Mouse (Mus musculus) kidney, embryonic 15.5 days (tissue): ENCODE data around the gene Nemf. TPM values are rescaled to one million over a fixed set of nuclear protein-coding genes. Genes with fewer than 3 reads are reported as not detected.
"Not testable (repeated sequence)": the region's sequence is repeated elsewhere in the genome, so short reads cannot be mapped to it uniquely, and the experiment has no call there.

ENCODE experiments used
- ATAC-seq: fragments of 200-750 bp; cut with Nextera tagmentation; replicated peaks from 2 replicates; pipeline ENCODE4 v1.8.0; 2017; ENCODE audit warnings: moderate TSS enrichment; ENCODE audit not compliant: low FRiP score
- H3K27ac ChIP-seq: fragments of 300-500 bp; sonication (generic); 2 replicates; pipeline ENCODE4 v1.5.1; 2015; ENCODE audit warnings: mild to moderate bottlenecking, inconsistent platforms
- H3K27me3 ChIP-seq: fragments of 300-500 bp; sonication (generic); 2 replicates; pipeline ENCODE4 v1.6.1; 2015; ENCODE audit warnings: inconsistent platforms
- H3K36me3 ChIP-seq: fragments of 300-500 bp; sonication (generic); 2 replicates; pipeline ENCODE4 v1.6.1; 2015; ENCODE audit warnings: inconsistent platforms
- H3K4me1 ChIP-seq: fragments of 300-500 bp; sonication (generic); 2 replicates; pipeline ENCODE4 v1.6.1; 2015; ENCODE audit warnings: inconsistent platforms
- H3K4me2 ChIP-seq: fragments of 300-500 bp; sonication (generic); 2 replicates; pipeline ENCODE4 v1.6.1; 2015; ENCODE audit warnings: moderate library complexity, mild to moderate bottlenecking, inconsistent platforms
- H3K4me3 ChIP-seq: fragments of 300-500 bp; sonication (generic); replicated peaks from 2 replicates; pipeline ENCODE4 v1.5.1; 2015; ENCODE audit warnings: mild to moderate bottlenecking, inconsistent platforms
- H3K9ac ChIP-seq: fragments of 300-500 bp; sonication (generic); 2 replicates; pipeline ENCODE4 v1.6.1; 2015; ENCODE audit warnings: mild to moderate bottlenecking, inconsistent platforms
- H3K9me3 ChIP-seq: fragments of 300-500 bp; sonication (generic); replicated peaks from 2 replicates; pipeline ENCODE4 v1.6.1; 2016; ENCODE audit warnings: inconsistent platforms
- WGBS: fragments of 180-500 bp; shearing (Covaris S2); methylation state at CpG from one replicate; pipeline ENCODE4 v1.1.7; 2015; ENCODE audit warnings: mixed read lengths; 5-methylcytosine and 5-hydroxymethylcytosine counted together
- polyA plus RNA-seq: library from polyadenylated mRNA; unstranded; fragments of >200 nt; fragmentation: Nextera tagmentation; extraction: Ambion mirVana; gene quantifications from 2 replicates; pipeline ENCODE4 v1.2.1, GENCODE M21; 2015

The Nemf gene
- polyA plus RNA-seq, 1 experiment from 2014 or later = 91.6 TPM

DNA sequence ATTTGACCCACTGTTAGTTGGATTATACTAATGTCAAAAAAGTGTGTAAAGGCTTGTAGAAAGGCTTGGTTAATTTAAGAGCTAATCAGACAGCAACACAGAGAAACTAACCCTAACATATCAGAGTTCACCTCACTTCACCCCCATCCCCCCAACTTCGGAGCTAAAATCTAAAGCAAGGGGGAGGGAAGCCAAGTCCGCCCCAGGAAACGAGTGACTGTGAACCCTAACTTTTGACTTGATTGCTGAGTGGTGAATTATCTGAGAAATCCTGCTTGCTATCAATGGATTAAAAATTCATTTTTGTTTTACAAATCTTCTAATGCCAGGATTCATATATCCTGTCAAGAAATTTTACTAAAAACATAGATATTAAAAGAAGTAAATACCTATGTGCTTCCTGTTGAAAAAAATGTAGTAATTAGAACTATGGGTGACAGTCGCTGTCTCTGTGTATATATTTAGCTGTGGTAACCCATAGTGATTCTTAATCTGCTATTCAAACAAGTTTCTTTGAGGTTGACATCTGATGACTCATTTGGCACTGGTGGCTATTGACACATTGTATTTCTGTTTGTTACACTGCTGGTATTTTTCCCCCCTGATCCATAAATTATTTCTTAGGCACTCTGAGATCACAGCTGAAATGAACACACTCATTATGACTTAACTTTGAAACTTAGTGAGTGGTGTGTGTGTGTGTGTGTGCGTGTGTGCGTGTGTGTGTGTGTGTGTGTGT lies 28.7 kb upstream of the Nemf start:
- WGBS = 78% methylated on average over 6 of the region's 6 CpGs

DNA sequence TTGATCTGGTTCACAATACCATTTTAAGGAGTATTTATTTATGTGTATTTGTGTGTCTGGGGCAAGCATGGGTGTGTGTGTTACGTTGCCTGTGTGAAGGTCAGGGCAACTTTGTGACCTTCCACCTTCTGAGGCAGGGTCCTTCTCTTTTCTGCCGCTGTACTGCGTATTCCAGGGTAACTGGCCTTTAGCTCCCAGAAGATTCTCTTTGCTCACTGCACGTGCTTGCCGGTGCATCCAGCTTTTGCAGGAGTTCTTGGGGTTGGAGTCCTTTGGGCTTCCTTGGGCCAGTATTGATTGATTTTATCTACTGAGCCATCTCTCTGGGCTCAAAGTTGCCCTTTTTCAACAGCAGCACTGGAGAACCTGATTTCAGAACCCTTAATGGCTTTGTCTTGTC lies 27.6 kb upstream of the Nemf start:
- 81% methylated on average over 5 of the region's 5 CpGs for WGBS
- no peak overlapping the region for H3K4me3 ChIP-seq

More for the DNA sequence above, 28.7 kb upstream of the Nemf start:
- Histone ChIP-seq H3K9ac (no peak overlapping the region), H3K36me3 (no peaks in the 10 kb centered on the region; the same call in 1 of the 2 replicates), H3K4me1 (0 out of 2 replicates have a peak, but pooled peaks cover 7% of the 10 kb centered on the region), H3K4me2 (no peak overlapping the region), H3K9me3 (no peaks in the 10 kb centered on the region), H3K27ac (no peak overlapping the region), H3K4me3 (no peak overlapping the region), H3K27me3 (no peaks in the 10 kb centered on the region)
- ATAC-seq = no peak

DNA sequence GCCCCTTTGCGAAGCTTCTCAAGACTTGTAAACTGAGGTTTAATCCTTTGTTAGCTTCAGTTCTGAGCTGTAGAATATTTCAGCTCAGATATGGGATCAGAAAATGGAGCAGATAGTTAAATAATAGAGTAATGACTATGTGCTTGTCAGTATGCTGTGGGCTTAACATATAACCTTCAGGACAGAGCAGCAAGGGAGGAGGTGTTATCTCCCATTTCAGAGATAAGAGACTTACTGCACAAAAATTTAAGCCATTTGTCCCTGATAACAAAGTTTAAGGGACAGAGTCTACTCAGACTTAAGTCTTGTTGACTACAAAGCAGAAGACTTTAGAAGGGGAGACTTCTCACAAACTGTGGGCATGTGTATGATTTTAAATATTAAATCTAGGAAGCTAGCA lies 25.9 kb upstream of the Nemf start:
- H3K36me3 ChIP-seq = peaks cover 5% of the 10 kb centered on the region; the same call in 1 of the 2 replicates
- no peak overlapping the region for H3K4me2 ChIP-seq
- no peak overlapping the region for H3K9ac ChIP-seq
- 94% methylated on average over 1 of the region's 1 CpGs for WGBS
- H3K4me1 ChIP-seq = 0 out of 2 replicates have a peak, but pooled peaks cover 4% of the 10 kb centered on the region
- H3K27me3 ChIP-seq = no peaks in the 10 kb centered on the region
- no peak for ATAC-seq
- H3K27ac ChIP-seq = no peak overlapping the region
- no peaks in the 10 kb centered on the region for H3K9me3 ChIP-seq
- H3K4me3 ChIP-seq = no peak overlapping the region

More for the DNA sequence above, 27.6 kb upstream of the Nemf start:
- no peaks in the 10 kb centered on the region; the same call in 1 of the 2 replicates for H3K36me3 ChIP-seq
- H3K9me3 ChIP-seq = no peaks in the 10 kb centered on the region
- H3K27me3 ChIP-seq = no peaks in the 10 kb centered on the region
- H3K4me2 ChIP-seq = no peak overlapping the region
- H3K27ac ChIP-seq = no peak overlapping the region
- ATAC-seq = no peak
- no peak overlapping the region for H3K9ac ChIP-seq
- H3K4me1 ChIP-seq = 0 out of 2 replicates have a peak, but pooled peaks cover 3% of the 10 kb centered on the region

DNA sequence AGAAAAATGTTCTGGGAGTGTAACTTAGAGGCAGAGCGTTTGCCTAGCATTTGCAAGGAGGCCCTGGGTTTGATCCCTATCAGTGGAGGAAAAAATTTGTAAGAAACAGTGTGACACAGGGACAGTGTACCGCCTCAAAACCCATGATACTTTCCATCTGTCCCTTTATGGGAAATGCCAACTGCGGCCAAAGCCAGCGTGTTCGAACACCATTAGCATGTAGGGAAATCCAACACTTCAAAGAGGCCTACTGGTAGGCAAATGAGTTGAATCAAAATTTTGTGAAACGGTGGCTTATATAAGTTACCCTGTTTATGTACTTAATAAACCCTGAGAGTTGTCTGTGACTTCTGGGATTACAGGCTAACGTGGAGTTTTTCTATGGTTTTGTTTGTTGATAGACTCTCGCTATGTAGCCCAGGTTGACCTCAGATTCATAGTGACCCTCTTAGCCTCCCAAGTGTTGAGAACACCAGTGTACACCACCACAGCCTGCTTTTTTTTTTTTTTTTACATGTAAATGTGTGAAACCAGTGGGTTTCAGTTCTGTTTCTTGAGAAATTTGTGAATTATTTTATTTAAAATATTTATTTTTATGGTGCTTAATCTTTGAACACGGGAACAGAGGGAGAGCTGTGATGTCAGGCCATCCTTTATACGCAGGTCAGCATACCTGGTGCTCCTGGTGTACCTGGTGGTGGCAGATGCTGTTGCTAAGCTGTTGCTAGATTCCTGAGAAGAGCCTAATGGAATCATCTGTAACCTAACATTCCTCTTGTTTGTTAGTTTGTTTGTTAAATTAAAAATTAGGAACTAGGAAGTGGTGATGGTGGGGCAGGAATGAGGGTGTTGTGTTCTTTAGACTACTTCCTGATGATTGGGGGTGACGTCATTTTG lies 21.8 kb upstream of the Nemf start:
- peaks cover 17% of the 10 kb centered on the region for H3K4me1 ChIP-seq
- 87% methylated on average over 11 of the region's 11 CpGs for WGBS
- ATAC-seq = no peak
- H3K9me3 ChIP-seq = no peaks in the 10 kb centered on the region
- H3K36me3 ChIP-seq = peaks cover 9% of the 10 kb centered on the region
- H3K27me3 ChIP-seq = no peaks in the 10 kb centered on the region
- no peak overlapping the region for H3K9ac ChIP-seq
- no peak overlapping the region for H3K4me3 ChIP-seq
- H3K27ac ChIP-seq = 0 out of 2 replicates have a peak overlapping the region, but pooled peaks have one; percentile 20
- no peak overlapping the region for H3K4me2 ChIP-seq

DNA sequence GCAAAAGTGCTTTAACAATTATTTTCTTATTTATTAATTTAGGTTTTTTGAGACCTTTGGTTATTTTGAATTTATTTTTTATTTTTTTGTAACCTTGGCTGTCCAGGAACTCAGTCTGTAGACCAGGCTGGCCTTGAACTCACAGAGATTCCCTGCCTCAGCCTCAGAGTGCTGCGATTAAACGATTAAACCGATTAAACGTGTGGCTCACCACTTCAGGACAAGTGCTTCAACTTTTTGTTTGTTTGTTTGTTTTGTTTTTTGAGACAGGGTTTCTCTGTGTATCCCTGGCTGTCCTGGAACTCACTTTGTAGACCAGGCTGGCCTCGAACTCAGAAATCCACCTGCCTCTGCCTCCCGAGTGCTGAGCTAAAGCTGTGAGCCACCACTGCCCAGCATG lies 20.7 kb upstream of the Nemf start:
- not testable (repeated sequence) for ATAC-seq, H3K27me3 ChIP-seq, H3K4me2 ChIP-seq, H3K9ac ChIP-seq, H3K9me3 ChIP-seq, H3K4me3 ChIP-seq, H3K27ac ChIP-seq
- Histone ChIP-seq H3K36me3 (peaks cover 17% of the 10 kb centered on the region), H3K4me1 (peaks cover 19% of the 10 kb centered on the region)
- 92% methylated on average over 6 of the region's 6 CpGs for WGBS

DNA sequence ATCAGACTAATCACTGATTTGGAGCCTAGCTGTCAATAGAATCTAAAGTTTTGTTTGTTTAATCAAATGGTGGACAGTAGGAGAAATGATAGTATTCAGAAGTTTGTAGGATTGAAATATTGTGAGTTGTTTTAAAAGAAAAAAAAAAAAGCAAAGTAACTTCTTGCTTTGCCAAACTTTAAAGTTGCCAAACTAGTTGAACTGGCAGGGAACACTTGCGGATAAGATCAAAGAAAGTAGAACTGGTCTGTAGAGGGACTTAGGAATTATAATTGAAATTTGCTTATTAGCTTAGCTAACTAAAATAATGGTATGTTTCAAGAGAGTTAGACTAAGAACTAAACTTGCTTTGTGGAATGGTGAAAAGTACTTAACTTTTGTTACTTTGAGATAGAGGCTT lies 20.2 kb upstream of the Nemf start:
- peaks cover 19% of the 10 kb centered on the region for H3K4me1 ChIP-seq
- no peak for ATAC-seq
- WGBS = 86% methylated on average over 1 of the region's 1 CpGs
- H3K9me3 ChIP-seq = no peaks in the 10 kb centered on the region
- H3K9ac ChIP-seq = no peak overlapping the region
- peaks cover 17% of the 10 kb centered on the region for H3K36me3 ChIP-seq
- no peaks in the 10 kb centered on the region for H3K27me3 ChIP-seq
- H3K4me3 ChIP-seq = no peak overlapping the region
- H3K4me2 ChIP-seq = no peak overlapping the region
- no peak overlapping the region for H3K27ac ChIP-seq

DNA sequence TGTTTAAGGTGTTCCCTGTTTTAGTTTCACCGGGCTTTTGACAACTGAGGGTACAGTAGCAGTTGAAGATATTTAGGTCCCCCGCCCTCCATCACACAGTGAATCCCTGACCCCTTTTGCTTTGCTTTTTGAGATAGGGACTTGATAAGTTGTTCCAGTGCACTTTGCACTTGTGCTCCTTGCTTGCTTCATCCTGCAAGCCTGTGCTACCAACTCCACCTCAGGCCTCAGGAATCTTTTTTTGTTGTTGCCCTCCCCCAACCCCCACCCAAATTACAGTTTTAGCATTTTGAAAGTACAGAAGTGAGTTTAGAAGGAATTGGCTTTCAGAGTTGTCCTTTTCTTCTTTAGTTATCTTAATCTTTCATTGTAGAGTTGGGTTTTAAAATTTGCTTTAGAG lies 19.2 kb upstream of the Nemf start:
- Histone ChIP-seq H3K27me3 (no peaks in the 10 kb centered on the region), H3K4me2 (0 out of 2 replicates have a peak overlapping the region, but pooled peaks have one; percentile 19), H3K9ac (no peak overlapping the region), H3K4me3 (no peak overlapping the region), H3K9me3 (no peaks in the 10 kb centered on the region), H3K4me1 (peaks cover 19% of the 10 kb centered on the region), H3K36me3 (peaks cover 17% of the 10 kb centered on the region), H3K27ac (no peak overlapping the region)
- WGBS = 73% methylated on average over 2 of the region's 2 CpGs
- no peak for ATAC-seq

DNA sequence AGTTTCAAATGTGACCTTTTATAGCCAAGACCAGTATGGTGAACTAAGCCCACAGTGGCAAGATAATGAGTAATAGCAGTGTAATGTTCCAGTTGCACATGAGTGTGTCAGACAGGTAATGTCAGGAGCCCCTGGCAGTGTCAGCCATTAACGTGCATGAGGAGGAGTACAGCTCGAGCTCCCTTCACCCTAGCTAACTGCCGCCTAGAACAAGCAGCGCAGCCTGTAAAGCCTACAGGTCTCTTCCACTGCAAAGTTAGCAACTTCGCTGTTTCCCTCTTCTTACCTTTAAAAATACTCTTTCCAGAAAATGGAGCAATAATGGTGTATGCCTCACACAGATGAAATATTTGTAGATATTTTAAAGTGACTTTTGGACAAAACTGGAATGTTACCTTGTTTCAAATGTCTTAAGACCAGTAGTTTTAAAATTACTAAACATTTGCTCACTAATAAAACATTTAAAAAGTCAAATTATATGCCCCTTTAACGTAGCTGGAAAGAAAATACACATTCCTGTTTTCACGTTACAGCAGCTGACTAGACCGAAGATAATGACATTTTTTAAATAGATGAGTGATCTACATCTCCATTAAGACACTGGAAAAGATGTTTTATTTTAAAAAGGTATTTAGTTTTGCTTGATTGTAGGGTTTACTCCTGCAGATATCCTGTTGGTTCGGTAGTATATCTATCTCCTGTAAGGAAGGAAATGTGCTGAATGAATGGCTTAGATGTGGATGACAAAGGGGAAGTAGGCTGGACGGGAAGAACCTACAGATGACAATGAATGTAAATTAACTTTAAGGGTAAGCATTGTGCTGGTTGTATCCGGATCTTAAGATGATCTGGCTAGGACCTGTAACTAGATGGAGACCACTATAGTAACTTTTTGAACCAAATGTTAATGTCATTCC lies 17.1 kb upstream of the Nemf start:
- peaks cover 20% of the 10 kb centered on the region for H3K4me1 ChIP-seq
- peak overlapping the region; percentile 78 for H3K4me2 ChIP-seq
- no peaks in the 10 kb centered on the region for H3K9me3 ChIP-seq
- no peak for ATAC-seq
- peak overlapping the region; percentile 99 for H3K9ac ChIP-seq
- 32% methylated on average over 11 of the region's 11 CpGs for WGBS
- H3K27me3 ChIP-seq = no peaks in the 10 kb centered on the region
- peak overlapping the region; percentile 100 for H3K4me3 ChIP-seq
- H3K36me3 ChIP-seq = peaks cover 14% of the 10 kb centered on the region
- no peak overlapping the region for H3K27ac ChIP-seq

DNA sequence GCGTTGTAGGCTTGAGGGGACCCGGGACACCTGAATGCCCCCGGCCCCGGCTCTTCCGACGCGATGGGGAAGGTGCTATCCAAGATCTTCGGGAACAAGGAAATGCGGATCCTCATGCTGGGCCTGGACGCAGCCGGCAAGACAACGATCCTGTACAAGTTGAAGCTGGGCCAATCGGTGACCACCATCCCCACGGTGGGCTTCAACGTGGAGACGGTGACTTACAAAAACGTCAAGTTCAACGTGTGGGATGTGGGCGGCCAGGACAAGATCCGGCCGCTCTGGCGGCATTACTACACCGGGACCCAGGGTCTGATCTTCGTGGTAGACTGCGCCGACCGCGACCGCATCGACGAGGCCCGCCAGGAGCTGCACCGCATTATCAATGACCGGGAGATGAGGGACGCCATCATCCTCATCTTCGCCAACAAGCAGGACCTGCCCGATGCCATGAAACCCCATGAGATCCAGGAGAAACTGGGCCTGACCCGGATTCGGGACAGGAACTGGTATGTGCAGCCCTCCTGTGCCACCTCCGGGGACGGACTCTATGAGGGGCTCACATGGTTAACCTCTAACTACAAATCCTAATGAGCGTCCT lies 15.9 kb upstream of the Nemf start:
- Histone ChIP-seq H3K4me2 (peak overlapping the region; percentile 78), H3K27ac (peak overlapping the region; percentile 99), H3K4me3 (peak overlapping the region; percentile 100), H3K27me3 (no peaks in the 10 kb centered on the region), H3K36me3 (peaks cover 12% of the 10 kb centered on the region), H3K9me3 (no peaks in the 10 kb centered on the region), H3K4me1 (peaks cover 19% of the 10 kb centered on the region), H3K9ac (peak overlapping the region; percentile 99)
- 0 out of 2 replicates have a peak, but pooled peaks have one; percentile 3 for ATAC-seq
- WGBS = under 1% methylated on average over 42 of the region's 42 CpGs

DNA sequence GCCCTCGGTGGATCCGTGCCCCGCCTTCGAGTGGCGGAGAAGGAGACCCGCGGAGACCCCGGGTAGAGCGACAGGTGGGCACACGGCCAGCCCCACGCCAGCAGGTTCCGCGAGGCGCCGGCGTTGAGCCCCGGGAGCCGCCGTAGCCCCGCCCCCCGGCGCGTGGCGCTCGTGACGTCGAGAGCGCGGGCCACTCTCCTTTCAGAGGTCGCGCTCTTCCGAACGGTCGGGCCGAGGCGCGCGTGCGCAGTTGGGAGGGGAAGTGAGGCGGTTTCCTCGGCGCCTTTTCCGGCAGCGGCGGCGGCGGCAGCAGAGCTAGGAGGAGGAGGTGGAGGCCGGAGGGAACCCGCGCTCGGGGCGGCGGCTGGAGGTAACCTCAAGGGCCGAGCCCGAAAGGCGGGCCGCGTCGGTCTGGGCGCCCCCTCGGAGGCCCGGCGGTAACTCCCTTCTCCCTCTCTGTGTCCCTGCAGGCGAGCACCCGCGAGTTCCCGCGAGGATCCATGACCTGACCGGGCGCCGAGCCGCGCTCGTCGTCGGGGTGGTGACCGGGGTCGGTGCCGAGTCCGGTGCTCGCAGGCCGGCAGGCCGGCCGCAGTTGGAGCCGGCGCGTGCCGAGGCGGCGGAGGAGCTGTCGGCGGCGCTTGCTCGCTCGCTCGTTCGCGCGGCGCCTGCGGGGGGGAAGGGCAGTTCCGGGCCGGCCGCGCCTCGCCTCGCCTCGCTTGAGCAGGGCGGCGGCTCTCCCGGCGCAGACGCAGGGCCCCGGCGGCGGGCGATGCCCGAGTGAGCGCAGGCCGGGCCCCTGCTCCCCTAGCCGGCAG lies 15.1 kb upstream of the Nemf start, which contains the start of the genes Arf6 and Gm9887:
Arf6 (plus strand) TSS at position 297 of the 818 bp plus-strand sequence.
Gm9887 (minus strand) TSS at position 605 of the 818 bp plus-strand sequence.
- H3K4me3 ChIP-seq = peak within 1 kb of the TSS; percentile 100
- peaks cover 12% of the 10 kb centered on the region for H3K36me3 ChIP-seq
- no peaks in the 10 kb centered on the region for H3K27me3 ChIP-seq
- WGBS = under 1% methylated on average over 99 of the region's 121 CpGs
- no peaks in the 10 kb centered on the region for H3K9me3 ChIP-seq
- H3K4me1 ChIP-seq = peaks cover 19% of the 10 kb centered on the region
- peak within 1 kb of the TSS; percentile 78 for H3K4me2 ChIP-seq
- peak; percentile 93 for ATAC-seq
- peak within 1 kb of the TSS; percentile 99 for H3K27ac ChIP-seq
- peak within 1 kb of the TSS; percentile 99 for H3K9ac ChIP-seq
